Comparison of ENCODE assay signal across 8 mouse cellular contexts in the genomic region with DNA sequence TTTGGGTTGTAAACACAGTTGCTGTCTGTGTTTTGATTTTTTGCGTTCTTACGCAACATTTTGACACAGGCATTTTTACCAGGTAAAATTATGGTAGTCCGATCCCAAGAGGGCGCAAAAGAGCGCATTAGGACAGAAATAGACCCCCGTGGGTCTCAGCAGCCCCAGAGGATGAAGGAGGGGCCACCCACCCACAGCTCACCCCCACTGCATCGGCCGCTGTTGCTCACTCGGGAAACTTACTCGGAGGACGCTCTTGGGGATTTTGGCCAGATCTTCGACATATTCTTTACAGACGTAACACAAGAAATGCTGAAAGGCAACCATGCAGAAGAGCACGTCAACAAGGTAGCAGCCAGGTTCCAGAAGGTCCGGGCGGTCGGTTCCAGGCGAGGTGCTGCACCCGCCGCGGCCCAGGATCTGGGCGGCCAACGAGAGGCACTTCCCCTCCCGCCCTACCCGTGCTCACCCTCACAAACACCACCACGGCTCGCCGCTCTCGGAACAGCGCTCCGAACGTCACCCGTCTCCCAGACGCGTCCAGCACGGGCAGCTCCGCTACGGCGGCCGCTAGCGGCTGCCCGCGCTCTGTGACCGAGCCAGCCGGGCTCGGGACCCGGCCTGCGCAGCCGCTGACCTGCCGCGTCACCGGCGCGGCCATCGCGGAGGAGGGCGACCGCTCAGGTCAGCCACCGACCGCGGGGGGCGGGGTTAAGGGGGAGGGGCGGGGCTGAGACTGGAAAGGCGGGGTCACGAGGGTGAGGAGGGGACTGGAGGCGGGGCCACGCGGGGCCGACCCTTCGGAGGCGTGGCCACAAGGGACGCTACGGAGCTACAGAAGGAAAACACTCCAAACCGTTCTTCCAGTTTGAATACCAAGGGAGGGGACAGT. TPM values are rescaled to one million over a fixed set of nuclear protein-coding genes. Genes with fewer than 3 reads are reported as not detected.
A peak's percentile ranks its signal among the peaks of the same experiment; 100 is the strongest.
DNase-seq lines count a peak whose midpoint lies in the region; ATAC-seq and TF ChIP-seq lines count a peak whose summit lies in the region.

A gene (minus strand): TSS at position 687 of the 892 bp plus-strand sequence.

- WGBS in forebrain, embryonic 13.5 days, result 1% methylated on average over 45 of the region's 74 CpGs
- WGBS in heart, postnatal 0 days, result under 1% methylated on average over 68 of the region's 74 CpGs
- WGBS in liver, embryonic 15.5 days (ENCODE audit: insufficient replicate concordance), result under 1% methylated on average over 72 of the region's 74 CpGs
- 1% methylated on average over 64 of the region's 74 CpGs for WGBS in neural tube, embryonic 11.5 days
- WGBS in stomach, embryonic 16.5 days, result under 1% methylated on average over 74 of the region's 74 CpGs

- H3K27ac ChIP-seq in ES-Bruce4 (ENCODE audit: insufficient read depth, low read length), result peak within 1 kb of the TSS; percentile 56
- H3K27ac ChIP-seq in forebrain, embryonic 13.5 days, result peak within 1 kb of the TSS; percentile 82
- H3K27ac ChIP-seq in heart, postnatal 0 days (ENCODE audit: low read depth), result peak within 1 kb of the TSS; percentile 98
- peak within 1 kb of the TSS; percentile 95 for H3K27ac ChIP-seq in liver, embryonic 15.5 days (replicated peaks)
- peak within 1 kb of the TSS; percentile 80 for H3K27ac ChIP-seq in neural tube, embryonic 11.5 days (ENCODE audit: low read depth, low read length)
- H3K27ac ChIP-seq in stomach, embryonic 16.5 days (ENCODE audit: low read length), result peak within 1 kb of the TSS; percentile 93

- peak within 1 kb of the TSS; percentile 61 for H3K4me2 ChIP-seq in forebrain, embryonic 13.5 days
- H3K4me2 ChIP-seq in heart, postnatal 0 days (ENCODE audit: low read depth, low read length), result peak within 1 kb of the TSS; percentile 64
- H3K4me2 ChIP-seq in liver, embryonic 15.5 days, result peak within 1 kb of the TSS; percentile 93
- H3K4me2 ChIP-seq in neural tube, embryonic 11.5 days (ENCODE audit: low read depth), result peak within 1 kb of the TSS; percentile 52
- peak within 1 kb of the TSS; percentile 52 for H3K4me2 ChIP-seq in stomach, embryonic 16.5 days (ENCODE audit: low read depth, low read length)

- no peaks in the 10 kb centered on the region for H3K4me1 ChIP-seq in ES-Bruce4 (ENCODE audit: control insufficient read depth, insufficient read depth, low read length)
- H3K4me1 ChIP-seq in forebrain, embryonic 13.5 days, result peaks cover 11% of the 10 kb centered on the region
- H3K4me1 ChIP-seq in heart, postnatal 0 days (ENCODE audit: control insufficient read depth, insufficient read depth), result peaks cover 21% of the 10 kb centered on the region
- H3K4me1 ChIP-seq in liver, embryonic 15.5 days (replicated peaks), result peaks cover 43% of the 10 kb centered on the region
- 0 out of 2 replicates have a peak, but pooled peaks cover 3% of the 10 kb centered on the region for H3K4me1 ChIP-seq in neural tube, embryonic 11.5 days (ENCODE audit: control insufficient read depth, insufficient read depth, low read length)
- 0 out of 2 replicates have a peak, but pooled peaks cover 22% of the 10 kb centered on the region for H3K4me1 ChIP-seq in stomach, embryonic 16.5 days (ENCODE audit: control insufficient read depth, insufficient read depth, low read length)

- H3K9me3 ChIP-seq in ES-Bruce4 (replicated peaks; ENCODE audit: control insufficient read depth, insufficient read depth, low read length, poor library complexity, severe bottlenecking), result no peaks in the 10 kb centered on the region
- H3K9me3 ChIP-seq in forebrain, embryonic 13.5 days (replicated peaks), result no peaks in the 10 kb centered on the region
- no peaks in the 10 kb centered on the region for H3K9me3 ChIP-seq in heart, postnatal 0 days (replicated peaks; ENCODE audit: control insufficient read depth, low read length)
- H3K9me3 ChIP-seq in liver, embryonic 15.5 days (replicated peaks), result no peaks in the 10 kb centered on the region
- H3K9me3 ChIP-seq in neural tube, embryonic 11.5 days (ENCODE audit: control insufficient read depth, low read length), result no peaks in the 10 kb centered on the region
- H3K9me3 ChIP-seq in stomach, embryonic 16.5 days (replicated peaks; ENCODE audit: control insufficient read depth, low read length), result no peaks in the 10 kb centered on the region

- no peaks in the 10 kb centered on the region for H3K27me3 ChIP-seq in ES-Bruce4 (ENCODE audit: control insufficient read depth, insufficient read depth, low read length, poor library complexity, severe bottlenecking)
- H3K27me3 ChIP-seq in forebrain, embryonic 13.5 days, result no peaks in the 10 kb centered on the region
- H3K27me3 ChIP-seq in heart, postnatal 0 days (ENCODE audit: control insufficient read depth, insufficient read depth, low read length), result no peaks in the 10 kb centered on the region
- no peaks in the 10 kb centered on the region for H3K27me3 ChIP-seq in liver, embryonic 15.5 days
- no peaks in the 10 kb centered on the region for H3K27me3 ChIP-seq in neural tube, embryonic 11.5 days (ENCODE audit: control insufficient read depth, insufficient read depth, low read length)
- no peaks in the 10 kb centered on the region for H3K27me3 ChIP-seq in stomach, embryonic 16.5 days (ENCODE audit: control insufficient read depth, insufficient read depth, low read length)

- TF ChIP-seq EP300 in ES-Bruce4 (IDR thresholded peaks at IDR 0.05; ENCODE audit: insufficient read depth, low read depth, low read length), result no peak
- no peak for TF ChIP-seq EP300 in heart, postnatal 0 days (IDR thresholded peaks at IDR 0.05; ENCODE audit: low read depth)

- peak within 1 kb of the TSS; percentile 94 for H3K9ac ChIP-seq in ES-Bruce4 (ENCODE audit: low read depth, poor library complexity, severe bottlenecking)
- H3K9ac ChIP-seq in forebrain, embryonic 13.5 days, result peak within 1 kb of the TSS; percentile 69
- H3K9ac ChIP-seq in heart, postnatal 0 days (replicated peaks; ENCODE audit: low read depth, low read length), result peak within 1 kb of the TSS; percentile 81
- H3K9ac ChIP-seq in liver, embryonic 15.5 days, result peak within 1 kb of the TSS; percentile 80
- H3K9ac ChIP-seq in neural tube, embryonic 11.5 days (ENCODE audit: low read length), result peak within 1 kb of the TSS; percentile 64
- H3K9ac ChIP-seq in stomach, embryonic 16.5 days (ENCODE audit: low read length), result peak within 1 kb of the TSS; percentile 84

- peak; percentile 24 for TF ChIP-seq CTCF in ES-Bruce4 (IDR thresholded peaks at IDR 0.05; ENCODE audit: low read depth, low read length)
- peak; percentile 49; the same call in 1 of the 2 replicates for TF ChIP-seq CTCF in heart, postnatal 0 days (IDR thresholded peaks at IDR 0.05; ENCODE audit: low read depth)

- peak; percentile 90 for DNase-seq in heart, postnatal 0 days (ENCODE audit: low spot score)
- peak; percentile 94 to 96 for DNase-seq in kidney, postnatal 36 days
- peak; percentile 93 for DNase-seq in neural tube, embryonic 11.5 days (ENCODE audit: low spot score)

- TF ChIP-seq POLR2A in ES-Bruce4 (IDR thresholded peaks at IDR 0.05; ENCODE audit: insufficient read depth, low read length), result peak; percentile 13

- no peaks in the 10 kb centered on the region for H3K36me3 ChIP-seq in ES-Bruce4 (ENCODE audit: control insufficient read depth, insufficient read depth, low read length, poor library complexity, severe bottlenecking)
- no peaks in the 10 kb centered on the region for H3K36me3 ChIP-seq in forebrain, embryonic 13.5 days (ENCODE audit: poor library complexity, severe bottlenecking)
- peaks cover 14% of the 10 kb centered on the region for H3K36me3 ChIP-seq in heart, postnatal 0 days (replicated peaks; ENCODE audit: control insufficient read depth, insufficient read depth, low read length)
- H3K36me3 ChIP-seq in liver, embryonic 15.5 days (replicated peaks), result peaks cover 6% of the 10 kb centered on the region
- no peaks in the 10 kb centered on the region for H3K36me3 ChIP-seq in neural tube, embryonic 11.5 days (ENCODE audit: control insufficient read depth, insufficient read depth, low read length)
- H3K36me3 ChIP-seq in stomach, embryonic 16.5 days (ENCODE audit: control insufficient read depth, insufficient read depth, low read length), result 0 out of 2 replicates have a peak, but pooled peaks cover 5% of the 10 kb centered on the region

- peak within 1 kb of the TSS; percentile 98 for H3K4me3 ChIP-seq in ES-Bruce4 (ENCODE audit: low read depth, low read length)
- peak within 1 kb of the TSS; percentile 67 for H3K4me3 ChIP-seq in forebrain, embryonic 13.5 days
- peak within 1 kb of the TSS; percentile 75 for H3K4me3 ChIP-seq in heart, postnatal 0 days (ENCODE audit: low read depth, low read length)
- peak within 1 kb of the TSS; percentile 76 for H3K4me3 ChIP-seq in liver, embryonic 15.5 days (replicated peaks)
- H3K4me3 ChIP-seq in neural tube, embryonic 11.5 days (ENCODE audit: low read depth, low read length), result peak within 1 kb of the TSS; percentile 70
- H3K4me3 ChIP-seq in stomach, embryonic 16.5 days (replicated peaks; ENCODE audit: low read length), result peak within 1 kb of the TSS; percentile 74

- ATAC-seq in cerebellum, adult (ENCODE audit: insufficient number of reproducible peaks, low FRiP score, low TSS enrichment), result peak; percentile 83
- peak; percentile 92 for ATAC-seq in forebrain, embryonic 13.5 days
- peak; percentile 92 for ATAC-seq in heart, postnatal 0 days (ENCODE audit: insufficient read depth, low read depth)
- peak; percentile 93 for ATAC-seq in liver, embryonic 15.5 days (ENCODE audit: insufficient read depth)
- peak; percentile 92 for ATAC-seq in neural tube, embryonic 11.5 days (ENCODE audit: insufficient read depth, low FRiP score, low TSS enrichment)
- ATAC-seq in stomach, embryonic 16.5 days (ENCODE audit: insufficient read depth, low FRiP score), result peak; percentile 90

RNA-seq across cellular contexts. Expression of the gene that starts here (rescaled TPM):
- 15.2 and 15.5 TPM in 2 replicates for polyA plus RNA-seq in ES-Bruce4 (2011; ENCODE audit: insufficient read depth, insufficient read length, low read depth, missing spikeins)
- 10.1 and 12.3 TPM in 2 replicates for polyA plus RNA-seq in forebrain, embryonic 13.5 days (2015; fragmentation: Nextera tagmentation; extraction: Ambion mirVana)
- 68.1 and 76.6 TPM in 2 replicates for total RNA-seq in heart, postnatal 0 days (2014; rRNA removed; ENCODE audit: low replicate concordance)
- 67.0 and 71.4 TPM in 2 replicates for polyA plus RNA-seq in heart, postnatal 0 days (2015; fragmentation: Nextera tagmentation; extraction: Ambion mirVana)
- 19.6 and 20.2 TPM in 2 replicates for polyA plus RNA-seq in liver, embryonic 15.5 days (2015; fragmentation: Nextera tagmentation; extraction: Ambion mirVana)
- 20.0 and 22.9 TPM in 2 replicates for polyA plus RNA-seq in neural tube, embryonic 11.5 days (2014; fragmentation: Nextera tagmentation; extraction: Ambion mirVana)
- polyA plus RNA-seq in stomach, embryonic 16.5 days (2015; fragmentation: Nextera tagmentation; extraction: Ambion mirVana), result 55.2 and 61.7 TPM in 2 replicates

Comparison
In these comparisons a context has a peak if more than half of its experiments do, and no peak if none do; other contexts are left out.
1. Peak in every context shown above with its lines: DNase-seq, ATAC-seq, H3K4me3 ChIP-seq and H3K27ac ChIP-seq.